Mouse (Mus musculus) liver, postnatal 0 days (tissue): ENCODE results near the gene Rpl22.

Experiments
- CTCF ChIP-seq: sonication (generic); IDR thresholded peaks from 2 replicates; pipeline ENCODE4 v1.5.1; 2016; ENCODE audit warnings: antibody characterized with exemption, low read depth
- EP300 ChIP-seq: IDR thresholded peaks from 2 replicates; pipeline ENCODE4 v1.6.1; 2016; ENCODE audit warnings: antibody characterized with exemption, low read depth, mild to moderate bottlenecking

DNA sequence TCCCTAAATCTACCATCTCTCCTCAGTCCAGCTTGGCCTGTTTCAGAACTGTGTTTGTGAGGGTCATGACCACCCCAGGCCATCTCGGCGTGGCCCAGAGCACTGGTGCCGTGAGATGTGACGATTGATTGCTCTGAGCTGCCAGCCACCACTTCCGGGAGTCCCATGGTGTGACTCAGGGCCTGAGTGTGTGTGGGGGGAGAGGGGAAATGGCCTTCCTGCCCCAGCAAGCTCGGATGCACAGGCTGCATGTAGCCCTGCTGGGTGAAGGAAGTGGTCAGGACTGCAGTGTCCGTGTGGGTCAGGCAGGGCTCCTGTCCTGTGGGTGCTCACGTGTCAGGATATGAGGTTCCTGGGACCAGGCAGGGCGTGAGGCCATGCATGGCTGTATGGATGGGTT, 36.6 kb downstream of the Rpl22 start:
- TF ChIP-seq CTCF (no peak), EP300 (no peak)
